ENCODE assay signal across 26 mouse cellular contexts in genomic region chr13:110928143-110928542, GRCm38 (mm10).
"Had no signal": no experiment of that assay in that cellular context is flagged by ENCODE, and none has a peak within 500 bp of the region (broad histone marks: within the 10 kb centered on the region; RNA-seq: fewer than 3 reads in every experiment).

No protein-coding gene starts in this region.

- H3K27ac ChIP-seq: gastrocnemius, adult 2 months; hindbrain, embryonic 13.5 days; hindbrain, embryonic 15.5 days; hindbrain, postnatal 0 days; kidney, embryonic 15.5 days; kidney, postnatal 0 days; limb, embryonic 13.5 days; limb, embryonic 15.5 days; liver, embryonic 12.5 days had no signal

- DNase-seq: gastrocnemius, adult 2 months; gastrocnemius, postnatal 10 days; gastrocnemius, postnatal 25 days; heart, adult 18-20 months; heart, postnatal 14 days; heart, postnatal 36 days; kidney, adult 11 months; kidney, adult 2 months; kidney, adult 9 months; kidney, postnatal 14 days; kidney, postnatal 36 days; layer of hippocampus, adult 9-11 months; layer of hippocampus, postnatal 36 days; left cerebral cortex, postnatal 4 days had no signal

- H3K9me3 ChIP-seq: heart, embryonic 13.5 days; heart, embryonic 15.5 days; hindbrain, embryonic 13.5 days; hindbrain, embryonic 15.5 days; kidney, embryonic 15.5 days; limb, embryonic 13.5 days; limb, embryonic 15.5 days; liver, embryonic 12.5 days had no signal

- H3K27me3 ChIP-seq: heart, embryonic 13.5 days; heart, embryonic 15.5 days; hindbrain, embryonic 13.5 days; hindbrain, embryonic 15.5 days; kidney, embryonic 15.5 days; limb, embryonic 13.5 days; limb, embryonic 15.5 days; liver, embryonic 12.5 days had no signal

- ATAC-seq: hindbrain, postnatal 0 days; intestine, embryonic 16.5 days; liver, embryonic 12.5 days had no signal

- H3K4me1 ChIP-seq: hindbrain, embryonic 13.5 days; hindbrain, embryonic 15.5 days; kidney, embryonic 15.5 days; limb, embryonic 13.5 days; limb, embryonic 15.5 days; liver, embryonic 12.5 days had no signal

- H3K9ac ChIP-seq: heart, embryonic 13.5 days; heart, embryonic 15.5 days; hindbrain, embryonic 13.5 days; hindbrain, embryonic 15.5 days; kidney, embryonic 15.5 days; limb, embryonic 13.5 days; limb, embryonic 15.5 days; liver, embryonic 12.5 days had no signal

- H3K4me2 ChIP-seq: heart, embryonic 11.5 days; heart, embryonic 13.5 days; heart, embryonic 15.5 days; hindbrain, embryonic 13.5 days; hindbrain, embryonic 15.5 days; kidney, embryonic 15.5 days; limb, embryonic 13.5 days; limb, embryonic 15.5 days; liver, embryonic 12.5 days had no signal

- H3K4me3 ChIP-seq: gastrocnemius, adult 2 months; heart, embryonic 13.5 days; heart, embryonic 15.5 days; hindbrain, embryonic 13.5 days; hindbrain, embryonic 15.5 days; kidney, embryonic 15.5 days; limb, embryonic 13.5 days; limb, embryonic 15.5 days; liver, embryonic 12.5 days had no signal

- H3K36me3 ChIP-seq: heart, embryonic 13.5 days; heart, embryonic 15.5 days; hindbrain, embryonic 13.5 days; hindbrain, embryonic 15.5 days; kidney, embryonic 15.5 days; limb, embryonic 13.5 days; limb, embryonic 15.5 days; liver, embryonic 12.5 days had no signal
